Mouse (Mus musculus) E14TG2a.4 (cell line): Measurements from ENCODE around the gene Sema6b.
A peak's percentile ranks its signal among the peaks of the same experiment; 100 is the strongest.

Source experiments
- H3K27me3 ChIP-seq: 2 replicates; pipeline ENCODE4 v1.6.1; 2014; ENCODE audit warnings: low read length, control low read depth; ENCODE audit not compliant: insufficient read depth
- H3K36me3 ChIP-seq: 2 replicates; pipeline ENCODE4 v1.6.1; 2014; ENCODE audit warnings: low read length, control low read depth; ENCODE audit not compliant: insufficient read depth
- H3K4me1 ChIP-seq: replicated peaks from 2 replicates; pipeline ENCODE4 v1.6.1; 2014; ENCODE audit warnings: low read depth, low read length, control low read depth
- H3K4me3 ChIP-seq: replicated peaks from 2 replicates; pipeline ENCODE4 v1.5.1; 2014; ENCODE audit warnings: mild to moderate bottlenecking, low read length
- H3K9me3 ChIP-seq: 2 replicates; pipeline ENCODE4 v1.6.1; 2014; ENCODE audit warnings: low read length, control low read depth
- CTCF ChIP-seq: conservative IDR thresholded peaks from 2 replicates; pipeline ENCODE4 v1.5.1; 2014; ENCODE audit warnings: low read length
- NANOG ChIP-seq: IDR thresholded peaks from 2 replicates; pipeline ENCODE4 v1.6.1; 2014; ENCODE audit warnings: borderline replicate concordance, low read length, mixed read lengths
- POU5F1 ChIP-seq: IDR thresholded peaks from 2 replicates; pipeline ENCODE4 v1.6.1; 2014; ENCODE audit warnings: low read length, borderline replicate concordance

Sema6b gene

GRCm38 (mm10) chr17:56139858-56140595 is at the start of gene Sema6b:
TSS of gene Sema6b (minus strand) at chr17:56140343.
- Histone ChIP-seq H3K9me3 (no peaks in the 10 kb centered on the region), H3K4me3 (peak within 1 kb of the TSS; percentile 90), H3K36me3 (no peaks in the 10 kb centered on the region), H3K4me1 (peaks cover 64% of the 10 kb centered on the region), H3K27me3 (peaks cover 78% of the 10 kb centered on the region)
- TF ChIP-seq NANOG (no peak), CTCF (no peak), POU5F1 (no peak)

DNA sequence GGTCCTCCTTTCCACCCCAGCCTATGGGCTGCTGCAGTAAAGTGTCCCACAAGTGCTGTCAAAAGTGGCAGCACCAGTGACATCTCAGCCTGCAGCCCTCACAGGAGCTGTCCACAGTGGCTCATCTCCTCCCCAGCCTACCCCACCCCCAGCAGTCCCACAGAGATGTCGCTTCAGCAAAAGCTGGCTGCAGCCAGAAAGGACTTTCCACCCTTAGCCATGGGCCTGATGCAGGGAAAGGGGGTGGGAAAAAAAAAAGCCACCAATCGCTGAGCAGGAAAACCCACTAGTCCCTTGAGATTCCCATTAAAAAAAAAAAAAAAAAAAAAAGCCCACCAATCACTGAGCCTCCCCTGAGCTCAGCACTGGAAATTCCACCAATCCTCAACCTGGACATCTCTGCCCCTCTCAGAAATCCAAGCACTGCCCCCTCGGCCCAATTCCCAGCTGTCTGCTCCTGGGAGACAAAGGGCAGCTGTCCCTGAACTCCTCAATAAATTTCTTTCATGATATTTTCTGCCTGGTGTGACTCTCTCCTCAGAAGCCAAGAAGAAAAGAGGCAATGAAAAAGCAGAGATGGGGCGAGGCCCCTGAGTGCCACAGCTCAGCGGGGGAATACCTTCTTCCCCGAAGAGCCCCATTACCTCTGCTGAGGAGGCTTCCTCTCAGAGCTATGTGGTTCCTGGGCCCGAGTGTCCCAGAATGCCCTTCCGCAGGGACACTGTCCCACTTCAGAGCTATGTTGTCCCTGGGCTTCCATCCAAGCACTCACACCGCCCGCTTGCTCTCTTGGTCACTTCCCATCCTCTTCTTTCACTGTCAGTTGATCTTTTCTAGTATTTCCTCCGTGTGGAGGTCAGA is 45.4 kb upstream of the Sema6b start:
- Histone ChIP-seq H3K4me1 (peaks cover 63% of the 10 kb centered on the region), H3K4me3 (no peak overlapping the region), H3K9me3 (no peaks in the 10 kb centered on the region), H3K27me3 (no peaks in the 10 kb centered on the region), H3K36me3 (peaks cover 63% of the 10 kb centered on the region)
- TF ChIP-seq NANOG (no peak), CTCF (no peak), POU5F1 (no peak)

- peaks cover 65% of the 10 kb centered on the region for H3K36me3 ChIP-seq
- peak within 1 kb of the TSS; percentile 98 for H3K4me3 ChIP-seq
- H3K27me3 ChIP-seq: no peaks in the 10 kb centered on the region
- H3K4me1 ChIP-seq: peaks cover 54% of the 10 kb centered on the region
- H3K9me3 ChIP-seq: no peaks in the 10 kb centered on the region
- no peak for TF ChIP-seq POU5F1
- TF ChIP-seq NANOG: no peak
- TF ChIP-seq CTCF: no peak
Observed at GRCm38 (mm10) chr17:56183658-56184103, 43.5 kb upstream of the Sema6b start, which contains the start of gene Mydgf. TSS of gene Mydgf (minus strand) at chr17:56183920.

- TF ChIP-seq POU5F1 (no peak), CTCF (no peak), NANOG (no peak)
- H3K36me3 ChIP-seq: peaks cover 65% of the 10 kb centered on the region
- peaks cover 54% of the 10 kb centered on the region for H3K4me1 ChIP-seq
- H3K4me3 ChIP-seq: peak overlapping the region; percentile 98
- no peaks in the 10 kb centered on the region for H3K9me3 ChIP-seq
- H3K27me3 ChIP-seq: no peaks in the 10 kb centered on the region
Observed at GRCm38 (mm10) chr17:56182975-56183657, 43.0 kb upstream of the Sema6b start.

DNA sequence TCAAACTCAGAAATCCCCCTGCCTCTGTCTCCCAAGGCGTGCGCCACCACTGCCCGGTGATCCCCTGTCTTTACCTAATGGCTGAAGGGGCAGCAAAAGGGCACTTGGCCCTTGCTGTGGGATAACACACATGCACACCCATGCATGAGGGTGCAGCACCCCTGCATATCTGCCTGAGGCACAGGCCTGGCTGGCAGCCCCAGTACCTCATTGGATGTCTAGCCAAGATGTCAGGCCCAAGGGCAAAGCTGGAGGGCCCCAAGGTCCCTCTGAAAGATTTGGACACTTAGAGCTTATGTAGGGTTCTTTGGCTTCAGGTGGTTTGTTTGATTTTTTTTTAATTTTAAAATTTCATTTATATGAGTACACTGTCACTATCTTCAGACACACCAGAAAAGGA is 35.3 kb upstream of the Sema6b start:
- Histone ChIP-seq H3K27me3 (no peaks in the 10 kb centered on the region), H3K9me3 (no peaks in the 10 kb centered on the region), H3K4me3 (no peak overlapping the region), H3K4me1 (peaks cover 37% of the 10 kb centered on the region), H3K36me3 (peaks cover 54% of the 10 kb centered on the region)
- no peak for TF ChIP-seq POU5F1
- TF ChIP-seq NANOG: no peak
- no peak for TF ChIP-seq CTCF

GRCm38 (mm10) chr17:56173401-56174046 is 33.4 kb upstream of the Sema6b start:
- no peak for TF ChIP-seq CTCF
- TF ChIP-seq POU5F1: no peak
- no peak for TF ChIP-seq NANOG
- H3K9me3 ChIP-seq: no peaks in the 10 kb centered on the region
- peaks cover 35% of the 10 kb centered on the region for H3K36me3 ChIP-seq
- H3K4me3 ChIP-seq: no peak overlapping the region
- H3K27me3 ChIP-seq: no peaks in the 10 kb centered on the region
- peaks cover 51% of the 10 kb centered on the region for H3K4me1 ChIP-seq

- Histone ChIP-seq H3K4me1 (peaks cover 48% of the 10 kb centered on the region), H3K27me3 (no peaks in the 10 kb centered on the region), H3K9me3 (no peaks in the 10 kb centered on the region), H3K36me3 (peaks cover 19% of the 10 kb centered on the region), H3K4me3 (no peak overlapping the region)
- TF ChIP-seq POU5F1: no peak
- TF ChIP-seq CTCF: no peak
- TF ChIP-seq NANOG: no peak
Observed at GRCm38 (mm10) chr17:56171881-56172280, 31.7 kb upstream of the Sema6b start.
